Mouse (Mus musculus): ENCODE data around the gene Dnah5.

The Dnah5 gene

GRCm38 (mm10) chr15:28502820-28503219, 299.3 kb downstream of the Dnah5 start:
- no peak for DNase-seq

GRCm38 (mm10) chr15:28515176-28515575, 311.6 kb downstream of the Dnah5 start:
- DNase-seq = no peak

Data from right cerebral cortex, postnatal 14 days (tissue).